Mouse (Mus musculus) liver, embryonic 11.5 days (tissue): ENCODE measurements around the gene Mmel1. TPM values are rescaled to one million over a fixed set of nuclear protein-coding genes. Genes with fewer than 3 reads are reported as not detected.

ENCODE experiments used
- ATAC-seq: fragments of 200-750 bp; cut with Nextera tagmentation; replicated peaks from 2 replicates; pipeline ENCODE4 v1.8.0; 2017; ENCODE audit warnings: moderate number of reproducible peaks, mild to moderate bottlenecking, moderate TSS enrichment, moderate library complexity; ENCODE audit not compliant: low FRiP score
- DNase-seq: peaks from one replicate; pipeline ENCODE4 v3.0.0-alpha.2; 2017; ENCODE audit warnings: low spot score
- H3K27ac ChIP-seq: fragments of 300-500 bp; sonication (generic); 2 replicates; pipeline ENCODE4 v1.5.1; 2014; ENCODE audit warnings: mild to moderate bottlenecking, low read depth, low read length, control low read depth
- H3K27me3 ChIP-seq: fragments of 300-500 bp; sonication (generic); replicated peaks from 2 replicates; pipeline ENCODE4 v1.6.1; 2014; ENCODE audit warnings: low read length, mixed read lengths; ENCODE audit not compliant: control insufficient read depth, insufficient read depth
- H3K36me3 ChIP-seq: fragments of 300-500 bp; sonication (generic); 2 replicates; pipeline ENCODE4 v1.6.1; 2014; ENCODE audit warnings: mild to moderate bottlenecking, low read length, moderate library complexity, mixed read lengths; ENCODE audit not compliant: control insufficient read depth, insufficient read depth
- H3K4me1 ChIP-seq: fragments of 300-500 bp; sonication (generic); replicated peaks from 2 replicates; pipeline ENCODE4 v1.6.1; 2014; ENCODE audit warnings: low read length, mixed read lengths; ENCODE audit not compliant: control insufficient read depth, insufficient read depth
- H3K4me2 ChIP-seq: fragments of 300-500 bp; sonication (generic); 2 replicates; pipeline ENCODE4 v1.6.1; 2014; ENCODE audit warnings: mild to moderate bottlenecking, control low read depth, moderate library complexity
- H3K4me3 ChIP-seq: fragments of 300-500 bp; sonication (generic); 2 replicates; pipeline ENCODE4 v1.5.1; 2014; ENCODE audit warnings: low read depth, low read length, control low read depth
- H3K9ac ChIP-seq: fragments of 300-500 bp; sonication (generic); 2 replicates; pipeline ENCODE4 v1.6.1; 2014; ENCODE audit warnings: low read depth, low read length, control low read depth
- H3K9me3 ChIP-seq: fragments of 300-500 bp; sonication (generic); 2 replicates; pipeline ENCODE4 v1.6.1; 2016; ENCODE audit warnings: low read length, inconsistent platforms, mixed read lengths; ENCODE audit not compliant: control insufficient read depth
- WGBS: fragments of 180-500 bp; shearing (Covaris S2); extraction: QIAGEN DNeasy Blood & Tissue Kit; methylation state at CpG from one replicate; pipeline ENCODE4 v1.1.7; 2014; 5-methylcytosine and 5-hydroxymethylcytosine counted together
- polyA plus RNA-seq: library from polyadenylated mRNA; unstranded; fragments of >200 nt; fragmentation: Nextera tagmentation; extraction: Ambion mirVana; gene quantifications from 2 replicates; pipeline ENCODE4 v1.2.1, GENCODE M21; 2014

The Mmel1 gene
- polyA plus RNA-seq, 1 experiment from 2014 or later = 0.25 TPM

- peak overlapping the region; percentile 19; the same call in 1 of the 2 replicates for H3K27ac ChIP-seq
- no peak overlapping the region for H3K9ac ChIP-seq
- no peaks in the 10 kb centered on the region for H3K27me3 ChIP-seq
- peaks cover 17% of the 10 kb centered on the region for H3K36me3 ChIP-seq
- no peak overlapping the region for H3K4me2 ChIP-seq
- no peak overlapping the region for H3K4me3 ChIP-seq
- DNase-seq (no peak), ATAC-seq (no peak; the same call in 1 of the 2 replicates)
- H3K9me3 ChIP-seq = no peaks in the 10 kb centered on the region
- WGBS = 64% methylated on average over 4 of the region's 4 CpGs
- peaks cover 26% of the 10 kb centered on the region for H3K4me1 ChIP-seq
Measured at GRCm38 (mm10) chr4:154916662-154917061, 47.3 kb downstream of the Mmel1 start.

- Histone ChIP-seq H3K27me3 (no peaks in the 10 kb centered on the region), H3K9ac (no peak overlapping the region), H3K9me3 (no peaks in the 10 kb centered on the region), H3K36me3 (peaks cover 47% of the 10 kb centered on the region), H3K4me1 (peaks cover 24% of the 10 kb centered on the region), H3K4me3 (no peak overlapping the region), H3K4me2 (no peak overlapping the region), H3K27ac (no peak overlapping the region)
- DNase-seq = no peak
- no peak for ATAC-seq
- 86% methylated on average over 4 of the region's 4 CpGs for WGBS
Measured at GRCm38 (mm10) chr4:154922291-154922690, 52.9 kb downstream of the Mmel1 start.

- Histone ChIP-seq H3K4me1 (peaks cover 30% of the 10 kb centered on the region), H3K9ac (no peak overlapping the region), H3K27me3 (no peaks in the 10 kb centered on the region), H3K27ac (no peak overlapping the region), H3K4me2 (no peak overlapping the region), H3K4me3 (no peak overlapping the region), H3K9me3 (no peaks in the 10 kb centered on the region), H3K36me3 (peaks cover 40% of the 10 kb centered on the region)
- ATAC-seq = no peak
- DNase-seq = no peak
- 80% methylated on average over 5 of the region's 5 CpGs for WGBS
Measured at GRCm38 (mm10) chr4:154922931-154923330, 53.5 kb downstream of the Mmel1 start.

GRCm38 (mm10) chr4:154925413-154925812 lies 56.0 kb downstream of the Mmel1 start:
- Histone ChIP-seq H3K36me3 (peaks cover 34% of the 10 kb centered on the region; the same call in 1 of the 2 replicates), H3K4me1 (peaks cover 47% of the 10 kb centered on the region), H3K27me3 (no peaks in the 10 kb centered on the region), H3K4me3 (peak overlapping the region; percentile 12), H3K27ac (no peak overlapping the region), H3K4me2 (peak overlapping the region; percentile 90), H3K9me3 (no peaks in the 10 kb centered on the region), H3K9ac (peak overlapping the region; percentile 72; the same call in 1 of the 2 replicates)
- DNase-seq (no peak), ATAC-seq (no peak)
- 45% methylated on average over 4 of the region's 4 CpGs for WGBS

- ATAC-seq (peak; percentile 37), DNase-seq (no peak)
- H3K4me2 ChIP-seq = peak overlapping the region; percentile 90
- H3K4me1 ChIP-seq = peaks cover 47% of the 10 kb centered on the region
- H3K27ac ChIP-seq = peak overlapping the region; percentile 78
- no peaks in the 10 kb centered on the region for H3K27me3 ChIP-seq
- no peaks in the 10 kb centered on the region for H3K9me3 ChIP-seq
- WGBS = 43% methylated on average over 9 of the region's 9 CpGs
- peak overlapping the region; percentile 58 for H3K4me3 ChIP-seq
- peak overlapping the region; percentile 72 for H3K9ac ChIP-seq
- H3K36me3 ChIP-seq = peaks cover 28% of the 10 kb centered on the region; the same call in 1 of the 2 replicates
Measured at GRCm38 (mm10) chr4:154926969-154927898, 57.8 kb downstream of the Mmel1 start.

GRCm38 (mm10) chr4:154927899-154928337 lies 58.5 kb downstream of the Mmel1 start:
- Histone ChIP-seq H3K4me1 (peaks cover 46% of the 10 kb centered on the region), H3K9ac (peak overlapping the region; percentile 72), H3K4me3 (peak overlapping the region; percentile 58), H3K9me3 (no peaks in the 10 kb centered on the region), H3K4me2 (peak overlapping the region; percentile 90), H3K27me3 (no peaks in the 10 kb centered on the region), H3K36me3 (peaks cover 23% of the 10 kb centered on the region; the same call in 1 of the 2 replicates), H3K27ac (peak overlapping the region; percentile 78)
- ATAC-seq (peak; percentile 50), DNase-seq (no peak)
- 13% methylated on average over 5 of the region's 5 CpGs for WGBS

- peak within 1 kb of the TSS; percentile 58 for H3K4me3 ChIP-seq
- peaks cover 19% of the 10 kb centered on the region; the same call in 1 of the 2 replicates for H3K36me3 ChIP-seq
- 13% methylated on average over 12 of the region's 12 CpGs for WGBS
- peaks cover 45% of the 10 kb centered on the region for H3K4me1 ChIP-seq
- ATAC-seq (peak; percentile 91), DNase-seq (peak; percentile 69)
- H3K9ac ChIP-seq = peak within 1 kb of the TSS; percentile 72
- peak within 1 kb of the TSS; percentile 90 for H3K4me2 ChIP-seq
- H3K27me3 ChIP-seq = no peaks in the 10 kb centered on the region; the same call in 1 of the 2 replicates
- H3K9me3 ChIP-seq = no peaks in the 10 kb centered on the region
- peak within 1 kb of the TSS; percentile 78 for H3K27ac ChIP-seq
Measured at GRCm38 (mm10) chr4:154928395-154929087, 59.2 kb downstream of the Mmel1 start, which contains the start of gene Tnfrsf14. Tnfrsf14 (minus strand) TSS chr4:154928563.

- no peaks in the 10 kb centered on the region; the same call in 1 of the 2 replicates for H3K27me3 ChIP-seq
- ATAC-seq = peak; percentile 67
- peak overlapping the region; percentile 90 for H3K4me2 ChIP-seq
- H3K4me1 ChIP-seq = peaks cover 43% of the 10 kb centered on the region
- whole genome bisulfite sequencing = 38% methylated on average over 12 of the region's 12 CpGs
- peak overlapping the region; percentile 58 for H3K4me3 ChIP-seq
- H3K36me3 ChIP-seq = peaks cover 14% of the 10 kb centered on the region; the same call in 1 of the 2 replicates
- H3K27ac ChIP-seq = peak overlapping the region; percentile 78
- peak overlapping the region; percentile 72 for H3K9ac ChIP-seq
- no peak for DNase-seq
- H3K9me3 ChIP-seq = no peaks in the 10 kb centered on the region
Measured at GRCm38 (mm10) chr4:154929088-154929660, 59.8 kb downstream of the Mmel1 start.
